Mouse (Mus musculus) cerebellum, postnatal 10 days (tissue): ENCODE results near the gene Gabarapl2.

Experiments used
- DNase-seq, 2 experiments: peaks; one replicate each; pipeline ENCODE4 v3.0.0; 2021; ENCODE audit warnings: mixed read lengths in 2 of 2

Gabarapl2 gene

GRCm38 (mm10) chr8:111968991-111969390 is 28.5 kb downstream of the Gabarapl2 start:
- DNase-seq = no peak

GRCm38 (mm10) chr8:111974138-111974537 is 33.6 kb downstream of the Gabarapl2 start:
- no peak for DNase-seq

GRCm38 (mm10) chr8:111975706-111976105 is 35.2 kb downstream of the Gabarapl2 start:
- no peak for DNase-seq

GRCm38 (mm10) chr8:111976326-111976725 is 35.8 kb downstream of the Gabarapl2 start:
- no peak for DNase-seq

- peak in 1 of 2 experiments; percentile 29 for DNase-seq
Observed at GRCm38 (mm10) chr8:111978147-111978546, 37.6 kb downstream of the Gabarapl2 start.

- peak; percentile 57 to 63 for DNase-seq
Observed at GRCm38 (mm10) chr8:111982116-111982515, 41.6 kb downstream of the Gabarapl2 start.

GRCm38 (mm10) chr8:111984511-111984910 is 44.0 kb downstream of the Gabarapl2 start:
- no peak for DNase-seq

DNA sequence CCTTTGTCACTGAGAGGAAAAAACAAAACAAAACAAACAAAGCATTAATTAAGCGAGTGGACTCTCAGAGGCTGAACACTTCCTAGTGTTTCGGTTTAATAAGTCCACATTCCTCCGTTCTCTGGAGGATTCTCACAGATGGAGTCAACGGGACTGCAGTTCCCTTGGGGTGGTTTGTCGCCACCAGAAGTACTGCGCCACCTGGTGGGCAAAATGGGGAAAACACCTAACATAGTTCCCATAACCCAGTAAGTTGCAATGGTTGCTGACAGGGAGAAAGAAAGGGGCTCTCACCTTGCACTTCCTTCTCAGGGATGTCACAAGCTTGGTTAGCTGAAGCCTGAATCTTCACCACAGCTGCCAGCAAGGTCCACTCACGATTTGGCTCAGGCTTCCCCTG is 49.4 kb downstream of the Gabarapl2 start:
- DNase-seq = peak; percentile 87 to 92

DNA sequence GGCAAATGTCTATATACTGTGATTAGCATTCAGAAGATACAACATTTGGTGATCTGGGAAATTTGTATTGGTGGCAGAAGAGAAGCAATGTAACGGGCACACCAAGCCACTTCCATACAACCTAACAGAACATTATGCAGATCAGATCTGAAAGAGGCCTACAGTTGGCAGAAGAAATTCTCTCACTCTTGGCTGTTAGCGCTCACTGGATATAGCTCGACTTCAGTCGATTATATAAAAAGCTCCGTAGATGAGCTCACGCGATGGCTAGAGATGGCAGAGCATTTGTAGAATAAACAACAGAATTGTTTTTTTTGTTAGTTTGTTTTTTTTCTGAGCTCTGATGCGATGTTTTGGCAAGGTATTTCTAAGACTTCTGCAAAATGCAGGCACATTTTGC is 50.8 kb downstream of the Gabarapl2 start:
- DNase-seq = no peak

DNA sequence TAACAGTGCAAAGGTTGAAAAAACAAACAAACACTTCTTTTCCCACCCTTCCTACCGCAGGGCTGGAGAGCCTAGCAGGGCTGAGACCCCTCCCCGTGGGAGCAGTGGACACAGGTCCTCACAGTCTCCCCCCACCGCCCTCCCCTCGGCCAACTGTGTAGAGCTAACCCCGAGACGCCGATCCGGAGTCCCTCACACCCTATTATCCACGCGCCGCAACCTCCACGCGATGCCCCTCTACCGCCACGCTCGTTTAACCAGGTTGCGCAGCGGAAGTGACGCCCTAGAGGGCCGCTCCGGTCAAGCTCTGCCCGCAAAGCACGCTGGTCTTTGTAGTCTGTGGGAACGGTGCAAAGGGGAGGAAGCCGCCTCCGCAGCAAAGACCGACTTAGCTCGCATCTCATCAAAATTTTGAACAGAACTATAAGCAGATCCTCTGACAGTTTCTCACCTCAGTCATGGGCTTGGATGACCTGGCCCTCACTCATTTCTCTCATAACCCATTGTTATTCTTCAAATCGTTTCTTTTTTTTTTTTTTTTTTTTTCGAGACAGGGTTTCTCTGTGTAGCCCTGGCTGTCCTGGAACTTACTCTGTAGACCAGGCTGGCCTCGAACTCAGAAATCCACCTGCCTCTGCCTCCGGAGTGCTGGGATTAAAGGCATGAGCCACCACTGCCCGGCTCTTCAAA is 51.7 kb downstream of the Gabarapl2 start, which contains the start of gene Adat1:
Gene Adat1, minus strand, starts transcription at position 290 of the 690 bp plus-strand sequence.
- peak; percentile 91 to 94 for DNase-seq

DNA sequence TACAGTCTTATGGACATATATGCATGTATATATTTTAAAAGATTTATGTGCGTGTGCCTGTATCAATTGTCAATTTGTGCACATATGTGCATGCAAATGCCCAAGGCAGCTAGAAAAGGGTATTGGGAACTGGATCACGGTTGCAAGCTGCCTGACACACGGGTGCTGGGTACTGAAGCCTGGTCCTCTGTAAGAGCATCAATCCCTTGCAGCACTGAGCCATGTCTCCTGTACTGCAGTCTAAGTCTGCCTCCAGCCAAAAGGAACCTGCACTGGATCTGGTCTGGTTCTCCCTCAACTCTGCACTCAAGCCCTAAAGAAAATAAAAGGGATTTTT is 52.2 kb downstream of the Gabarapl2 start:
- no peak for DNase-seq
